Mouse (Mus musculus) testis, adult 2 months (tissue): ENCODE measurements around the gene B3galt1.

Experiments used
- CTCF ChIP-seq: fragments of 200-500 bp; IDR thresholded peaks from 2 replicates; pipeline ENCODE4 v1.5.1; 2012; ENCODE audit warnings: low read depth, mild to moderate bottlenecking, inconsistent platforms, low read length, moderate library complexity; ENCODE audit not compliant: control insufficient read depth, insufficient read depth, insufficient replicate concordance
- POLR2A ChIP-seq: fragments of 200-500 bp; IDR thresholded peaks from 2 replicates; pipeline ENCODE4 v1.6.1; 2012; ENCODE audit warnings: low read depth, mild to moderate bottlenecking, inconsistent platforms, low read length, moderate library complexity; ENCODE audit not compliant: control insufficient read depth

- TF ChIP-seq CTCF (no peak), POLR2A (no peak)
Observed at GRCm38 (mm10) chr2:68034711-68035110, 469.0 kb downstream of the B3galt1 start.
